ENCODE assay signal across 9 mouse cellular contexts in the genomic region with DNA sequence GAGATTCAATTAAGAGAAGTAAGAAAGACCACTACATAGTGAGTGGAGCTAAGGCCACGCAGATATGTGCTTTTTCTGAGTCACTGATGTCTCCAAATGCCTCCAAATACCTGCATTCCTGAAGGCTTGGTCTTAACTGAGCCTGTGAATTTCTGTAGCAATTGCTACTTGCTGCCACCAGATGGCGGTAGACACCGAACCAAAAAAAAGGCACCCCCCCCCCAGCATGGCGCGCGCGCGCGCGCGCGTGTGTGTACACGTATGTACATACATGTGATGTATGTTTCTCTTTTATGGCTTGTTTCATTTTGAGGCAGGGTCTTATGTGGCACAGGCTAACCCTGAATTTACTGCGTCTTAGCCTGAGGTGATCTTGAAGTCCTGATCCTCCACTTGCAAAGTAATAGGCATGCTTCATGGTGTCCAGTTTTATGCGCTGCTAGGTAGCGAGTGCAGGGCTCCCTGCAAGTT. TPM values are rescaled to one million over a fixed set of nuclear protein-coding genes. Genes with fewer than 3 reads are reported as not detected.
DNase-seq lines count a peak whose midpoint lies in the region; ATAC-seq and TF ChIP-seq lines count a peak whose summit lies in the region.
"Had no signal": no experiment of that assay in that cellular context is flagged by ENCODE, and none has a peak within 500 bp of the region (broad histone marks: within the 10 kb centered on the region; RNA-seq: fewer than 3 reads in every experiment).

No protein-coding gene starts in this region.

- TF ChIP-seq CTCF in forebrain, postnatal 0 days (IDR thresholded peaks at IDR 0.05; ENCODE audit: low read depth) = peak; percentile 81

- H3K4me1 ChIP-seq in forebrain, postnatal 0 days (ENCODE audit: insufficient read depth) = no peaks in the 10 kb centered on the region
- H3K4me1 ChIP-seq in limb, embryonic 14.5 days (ENCODE audit: control insufficient read depth, insufficient read depth, low read length) = no peaks in the 10 kb centered on the region
- no peaks in the 10 kb centered on the region for H3K4me1 ChIP-seq in neural tube, embryonic 14.5 days (ENCODE audit: control insufficient read depth, insufficient read depth, low read length)

- no peaks in the 10 kb centered on the region for H3K27me3 ChIP-seq in forebrain, postnatal 0 days (ENCODE audit: insufficient read depth, low read length)
- no peaks in the 10 kb centered on the region for H3K27me3 ChIP-seq in limb, embryonic 14.5 days (ENCODE audit: control insufficient read depth, insufficient read depth, low read length)
- no peaks in the 10 kb centered on the region for H3K27me3 ChIP-seq in neural tube, embryonic 14.5 days (ENCODE audit: control insufficient read depth, insufficient read depth, low read length)

- H3K9me3 ChIP-seq in forebrain, postnatal 0 days (ENCODE audit: low read length) = no peaks in the 10 kb centered on the region
- H3K9me3 ChIP-seq in limb, embryonic 14.5 days (ENCODE audit: control insufficient read depth, low read length) = no peaks in the 10 kb centered on the region
- no peaks in the 10 kb centered on the region for H3K9me3 ChIP-seq in neural tube, embryonic 14.5 days (ENCODE audit: control insufficient read depth, low read length)

- WGBS in forebrain, postnatal 0 days = 26% methylated on average over 16 of the region's 16 CpGs
- 22% methylated on average over 16 of the region's 16 CpGs for WGBS in limb, embryonic 14.5 days
- WGBS in neural tube, embryonic 14.5 days = 22% methylated on average over 16 of the region's 16 CpGs

- peak overlapping the region; percentile 13; the same call in 1 of the 2 replicates for H3K4me3 ChIP-seq in forebrain, postnatal 0 days (ENCODE audit: low read depth, low read length)
- 0 out of 2 replicates have a peak overlapping the region, but pooled peaks have one; percentile 18 for H3K4me3 ChIP-seq in limb, embryonic 14.5 days (replicated peaks; ENCODE audit: low read length)
- no peak overlapping the region for H3K4me3 ChIP-seq in neural tube, embryonic 14.5 days (ENCODE audit: low read depth, low read length)

- H3K9ac ChIP-seq in forebrain, postnatal 0 days = no peak overlapping the region
- no peak overlapping the region for H3K9ac ChIP-seq in limb, embryonic 14.5 days (ENCODE audit: low read depth, low read length, severe bottlenecking)
- H3K9ac ChIP-seq in neural tube, embryonic 14.5 days (replicated peaks; ENCODE audit: low read depth, low read length) = no peak overlapping the region

- ATAC-seq in forebrain, postnatal 0 days = peak; percentile 61
- ATAC-seq in limb, embryonic 14.5 days (ENCODE audit: low FRiP score, low read depth) = peak; percentile 68
- ATAC-seq in neural tube, embryonic 14.5 days (ENCODE audit: low read depth) = peak; percentile 75

- peak overlapping the region; percentile 35; the same call in 1 of the 2 replicates for H3K4me2 ChIP-seq in forebrain, postnatal 0 days (ENCODE audit: low read depth)
- H3K4me2 ChIP-seq in limb, embryonic 14.5 days (replicated peaks; ENCODE audit: low read depth, low read length, severe bottlenecking) = peak overlapping the region; percentile 29; the same call in 1 of the 2 replicates
- H3K4me2 ChIP-seq in neural tube, embryonic 14.5 days (ENCODE audit: low read depth, low read length) = peak overlapping the region; percentile 37; the same call in 1 of the 2 replicates

- DNase-seq in right cerebral cortex, postnatal 4 days = peak; percentile 55
- DNase-seq in right cerebral cortex, postnatal 14 days = no peak
- peak; percentile 9 for DNase-seq in adrenal gland, postnatal 25 days
- DNase-seq in forebrain, postnatal 0 days = peak; percentile 73
- DNase-seq in limb, embryonic 14.5 days (ENCODE audit: low spot score) = no peak
- DNase-seq in frontal cortex, postnatal 25 days (ENCODE audit: low spot score in 2 of 2) = no peak
- no peak for DNase-seq in frontal cortex, postnatal 10 days (ENCODE audit: low spot score in 2 of 2)

- no peak for TF ChIP-seq POLR2A in limb, embryonic 14.5 days (IDR thresholded peaks at IDR 0.05; ENCODE audit: borderline replicate concordance, extremely low read depth, insufficient read depth, insufficient read length)

- H3K36me3 ChIP-seq in forebrain, postnatal 0 days (ENCODE audit: insufficient read depth) = no peaks in the 10 kb centered on the region
- no peaks in the 10 kb centered on the region for H3K36me3 ChIP-seq in limb, embryonic 14.5 days (ENCODE audit: control insufficient read depth, insufficient read depth, low read length)
- H3K36me3 ChIP-seq in neural tube, embryonic 14.5 days (ENCODE audit: control insufficient read depth, insufficient read depth, low read length) = no peaks in the 10 kb centered on the region

- no peak overlapping the region for H3K27ac ChIP-seq in forebrain, postnatal 0 days (ENCODE audit: low read depth, low read length)
- H3K27ac ChIP-seq in limb, embryonic 14.5 days (replicated peaks; ENCODE audit: low read depth, low read length) = no peak overlapping the region
- H3K27ac ChIP-seq in neural tube, embryonic 14.5 days (ENCODE audit: low read depth, low read length) = no peak overlapping the region

RNA-seq across cellular contexts. Expression of gene Aurkc, which starts 54.3 kb away (rescaled TPM):
- total RNA-seq in adrenal gland, postnatal 25 days (2021) = not detected in 2 replicates
- not detected in 2 replicates for total RNA-seq in forebrain, postnatal 0 days (2014; rRNA removed)
- polyA plus RNA-seq in forebrain, postnatal 0 days (2015; fragmentation: Nextera tagmentation; extraction: Ambion mirVana) = not detected in 2 replicates
- polyA plus RNA-seq in limb, embryonic 14.5 days (2012; rRNA removed) = not detected in 2 replicates
- not detected in 2 replicates for polyA plus RNA-seq in limb, embryonic 14.5 days (2014; fragmentation: Nextera tagmentation; extraction: Ambion mirVana)
- polyA plus RNA-seq in neural tube, embryonic 14.5 days (2014; fragmentation: Nextera tagmentation; extraction: Ambion mirVana) = not detected in 2 replicates
- polyA plus RNA-seq: large intestine, adult 2 months had no signal

Comparison
In these comparisons a context has a peak if more than half of its experiments do, and no peak if none do; other contexts are left out.
1. DNase-seq: peak in right cerebral cortex, postnatal 4 days (single experiment), adrenal gland, postnatal 25 days (single experiment) and forebrain, postnatal 0 days (single experiment); none in right cerebral cortex, postnatal 14 days (single experiment), limb, embryonic 14.5 days (single experiment), frontal cortex, postnatal 25 days (0 of 2) and frontal cortex, postnatal 10 days (0 of 2).
2. Peak in every context shown above with its lines, with median percentiles within 50 percentile points of each other: ATAC-seq and H3K4me2 ChIP-seq.